Mouse (Mus musculus) forebrain, embryonic 16.5 days (tissue): ENCODE measurements around the gene Guca1b. TPM values are rescaled to one million over a fixed set of nuclear protein-coding genes. Genes with fewer than 3 reads are reported as not detected.

Source experiments
- ATAC-seq: fragments of 200-750 bp; cut with Nextera tagmentation; 2 replicates; pipeline ENCODE4 v1.8.0; 2017; ENCODE audit warnings: mild to moderate bottlenecking, moderate library complexity
- H3K27ac ChIP-seq: fragments of 300-500 bp; sonication (generic); 2 replicates; pipeline ENCODE4 v1.5.1; 2014; ENCODE audit warnings: low read length, control low read depth
- H3K27me3 ChIP-seq: fragments of 300-500 bp; sonication (generic); replicated peaks from 2 replicates; pipeline ENCODE4 v1.6.1; 2014; ENCODE audit warnings: low read length; ENCODE audit not compliant: control insufficient read depth, insufficient read depth
- H3K36me3 ChIP-seq: fragments of 300-500 bp; sonication (generic); 2 replicates; pipeline ENCODE4 v1.6.1; 2014; ENCODE audit not compliant: control insufficient read depth, insufficient read depth
- H3K4me1 ChIP-seq: fragments of 300-500 bp; sonication (generic); replicated peaks from 2 replicates; pipeline ENCODE4 v1.6.1; 2014; ENCODE audit warnings: low read length; ENCODE audit not compliant: control insufficient read depth, insufficient read depth
- H3K4me2 ChIP-seq: fragments of 300-500 bp; sonication (generic); 2 replicates; pipeline ENCODE4 v1.6.1; 2014; ENCODE audit warnings: mild to moderate bottlenecking, low read length, control low read depth
- H3K4me3 ChIP-seq: fragments of 300-500 bp; sonication (generic); replicated peaks from 2 replicates; pipeline ENCODE4 v1.5.1; 2014; ENCODE audit warnings: mild to moderate bottlenecking, low read length, control low read depth
- H3K9ac ChIP-seq: fragments of 300-500 bp; sonication (generic); replicated peaks from 2 replicates; pipeline ENCODE4 v1.6.1; 2014; ENCODE audit warnings: low read depth, low read length, control low read depth
- H3K9me3 ChIP-seq: fragments of 300-500 bp; sonication (generic); 2 replicates; pipeline ENCODE4 v1.6.1; 2016; ENCODE audit warnings: low read length; ENCODE audit not compliant: control insufficient read depth
- WGBS: fragments of 180-500 bp; shearing (Covaris S2); extraction: QIAGEN DNeasy Blood & Tissue Kit; methylation state at CpG from one replicate; pipeline ENCODE4 v1.1.7; 2014; 5-methylcytosine and 5-hydroxymethylcytosine counted together
- polyA plus RNA-seq: library from polyadenylated mRNA; unstranded; fragments of >200 nt; fragmentation: Nextera tagmentation; extraction: Ambion mirVana; gene quantifications from 2 replicates; pipeline ENCODE4 v1.2.1, GENCODE M21; 2015

The Guca1b gene
- 0.29 and 0.37 TPM in 2 replicates for polyA plus RNA-seq

- no peak within 1 kb of the TSS for H3K4me2 ChIP-seq
- no peak within 1 kb of the TSS for H3K27ac ChIP-seq
- H3K27me3 ChIP-seq, result no peaks in the 10 kb centered on the region
- H3K4me1 ChIP-seq, result no peaks in the 10 kb centered on the region
- peaks cover 4% of the 10 kb centered on the region for H3K36me3 ChIP-seq
- no peaks in the 10 kb centered on the region for H3K9me3 ChIP-seq
- 25% methylated on average over 10 of the region's 10 CpGs for WGBS
- ATAC-seq, result no peak
- H3K9ac ChIP-seq, result no peak within 1 kb of the TSS
- no peak within 1 kb of the TSS for H3K4me3 ChIP-seq
Measured at GRCm38 (mm10) chr17:47385145-47385544, at the start of gene Guca1b. Guca1b (plus strand) TSS chr17:47385393.

GRCm38 (mm10) chr17:47343121-47343520, 42.1 kb upstream of the Guca1b start:
- Histone ChIP-seq H3K4me2 (no peak overlapping the region), H3K4me3 (no peak overlapping the region), H3K36me3 (peaks cover 49% of the 10 kb centered on the region), H3K9me3 (peaks cover 5% of the 10 kb centered on the region), H3K4me1 (no peaks in the 10 kb centered on the region), H3K27me3 (no peaks in the 10 kb centered on the region), H3K27ac (no peak overlapping the region), H3K9ac (no peak overlapping the region)
- 90% methylated on average over 2 of the region's 2 CpGs for WGBS
- ATAC-seq, result no peak

DNA sequence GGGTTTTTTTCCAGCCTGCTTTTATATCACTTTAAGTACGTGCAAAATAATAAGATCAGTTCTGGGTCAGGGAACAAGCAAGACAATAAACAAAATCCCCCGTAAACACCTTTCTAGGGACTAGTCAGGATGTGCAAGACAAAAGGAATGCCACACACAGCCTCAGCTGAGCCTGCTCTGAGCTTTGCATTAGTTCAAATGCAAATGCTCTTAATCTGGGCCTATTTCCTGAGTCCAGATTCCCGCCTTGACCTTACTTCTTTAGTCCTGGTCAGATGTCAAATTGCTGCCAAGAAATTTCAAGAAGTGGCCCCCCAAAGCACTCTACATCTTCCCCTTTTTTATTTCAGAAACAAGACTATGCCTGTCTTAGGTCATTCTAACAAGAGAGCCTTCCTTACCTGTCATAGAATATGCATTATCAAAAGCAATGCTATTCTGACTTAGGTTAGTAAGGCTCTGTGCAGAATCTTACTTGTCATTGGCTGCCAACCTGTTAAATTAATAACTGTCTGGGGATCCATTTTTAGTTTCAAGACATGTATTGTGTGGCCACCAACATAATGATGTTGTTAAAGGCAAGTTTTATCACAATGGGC, 35.4 kb upstream of the Guca1b start:
- no peak overlapping the region for H3K27ac ChIP-seq
- peaks cover 54% of the 10 kb centered on the region for H3K36me3 ChIP-seq
- no peak overlapping the region for H3K4me3 ChIP-seq
- H3K27me3 ChIP-seq, result no peaks in the 10 kb centered on the region
- no peaks in the 10 kb centered on the region for H3K4me1 ChIP-seq
- no peak for ATAC-seq
- WGBS, result 88% methylated on average over 3 of the region's 3 CpGs
- no peak overlapping the region for H3K9ac ChIP-seq
- peaks cover 20% of the 10 kb centered on the region for H3K9me3 ChIP-seq
- H3K4me2 ChIP-seq, result no peak overlapping the region

GRCm38 (mm10) chr17:47359964-47360363, 25.2 kb upstream of the Guca1b start:
- Histone ChIP-seq H3K4me3 (no peak overlapping the region), H3K9me3 (no peaks in the 10 kb centered on the region), H3K27me3 (peaks cover 3% of the 10 kb centered on the region; the same call in 1 of the 2 replicates), H3K4me2 (no peak overlapping the region), H3K27ac (no peak overlapping the region), H3K4me1 (no peaks in the 10 kb centered on the region), H3K36me3 (peaks cover 13% of the 10 kb centered on the region), H3K9ac (no peak overlapping the region)
- 36% methylated on average over 6 of the region's 6 CpGs for WGBS
- ATAC-seq, result no peak

- no peak for ATAC-seq
- H3K27ac ChIP-seq, result no peak overlapping the region
- H3K4me3 ChIP-seq, result no peak overlapping the region
- H3K9ac ChIP-seq, result no peak overlapping the region
- no peaks in the 10 kb centered on the region for H3K4me1 ChIP-seq
- H3K9me3 ChIP-seq, result no peaks in the 10 kb centered on the region
- no peak overlapping the region for H3K4me2 ChIP-seq
- WGBS, result 84% methylated on average over 11 of the region's 11 CpGs
- H3K27me3 ChIP-seq, result peaks cover 13% of the 10 kb centered on the region
- peaks cover 8% of the 10 kb centered on the region for H3K36me3 ChIP-seq
Measured at GRCm38 (mm10) chr17:47361343-47361742, 23.9 kb upstream of the Guca1b start.

DNA sequence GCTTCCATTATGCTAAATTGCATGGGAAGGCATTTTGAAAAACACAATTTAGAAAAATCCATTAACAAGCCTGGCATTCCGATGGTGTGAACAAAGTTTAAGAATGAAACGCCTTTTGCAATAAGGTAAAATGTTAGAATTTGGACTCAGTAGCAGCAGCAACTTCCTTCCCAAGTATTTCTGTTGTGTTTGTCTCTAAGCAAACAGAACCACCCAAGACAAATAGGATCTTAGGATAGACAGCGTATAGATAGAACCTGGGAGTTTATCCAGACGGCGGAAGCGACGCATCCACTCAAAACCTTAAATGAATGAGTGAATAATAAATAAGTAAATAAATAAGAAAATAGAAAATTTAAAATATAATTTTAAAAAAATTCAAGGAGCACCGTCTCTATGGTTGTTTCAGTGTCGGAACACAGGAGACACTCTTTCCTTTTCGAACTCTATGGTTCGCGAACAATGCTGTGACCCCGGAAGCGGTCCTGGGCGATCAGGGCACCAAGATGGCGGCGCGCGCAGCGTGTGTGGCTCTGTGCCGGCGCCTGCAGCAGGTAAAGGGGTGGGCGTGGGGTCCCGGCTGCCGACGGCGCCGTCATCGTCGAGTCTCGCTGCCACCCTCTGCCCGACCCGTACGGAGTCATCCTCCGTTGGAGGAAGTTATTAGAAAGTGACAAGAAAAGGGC, 16.6 kb upstream of the Guca1b start, which contains the start of gene Mrps10:
TSS of gene Mrps10 (plus strand) at position 487 of the 686 bp plus-strand sequence.
- H3K9ac ChIP-seq, result peak within 1 kb of the TSS; percentile 70
- peak; percentile 96 for ATAC-seq
- peak within 1 kb of the TSS; percentile 76 for H3K27ac ChIP-seq
- H3K4me2 ChIP-seq, result peak within 1 kb of the TSS; percentile 91
- H3K27me3 ChIP-seq, result peaks cover 20% of the 10 kb centered on the region
- peak within 1 kb of the TSS; percentile 84 for H3K4me3 ChIP-seq
- H3K36me3 ChIP-seq, result peaks cover 10% of the 10 kb centered on the region; the same call in 1 of the 2 replicates
- H3K9me3 ChIP-seq, result no peaks in the 10 kb centered on the region
- 4% methylated on average over 35 of the region's 35 CpGs for WGBS
- H3K4me1 ChIP-seq, result peaks cover 10% of the 10 kb centered on the region

DNA sequence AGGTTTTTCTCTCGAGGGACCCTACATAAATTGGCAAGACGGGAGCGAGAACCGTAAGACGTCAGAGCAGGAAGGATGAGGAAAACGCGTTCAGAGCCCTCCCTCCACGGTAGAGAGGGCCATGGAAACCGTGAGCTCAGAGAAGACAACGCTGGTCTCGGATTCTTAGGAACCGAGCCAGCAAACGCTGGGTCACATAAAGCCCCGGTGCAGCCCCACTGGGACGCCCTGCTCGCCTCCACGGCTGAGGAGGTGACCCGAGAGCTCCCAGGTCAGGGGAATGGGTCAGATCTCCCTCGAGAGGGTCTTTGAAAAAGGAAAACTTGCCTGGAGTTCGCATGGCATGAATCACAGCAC, 16.1 kb upstream of the Guca1b start:
- WGBS, result 1% methylated on average over 20 of the region's 20 CpGs
- peak overlapping the region; percentile 76 for H3K27ac ChIP-seq
- H3K4me3 ChIP-seq, result peak overlapping the region; percentile 84
- H3K4me2 ChIP-seq, result peak overlapping the region; percentile 91
- H3K27me3 ChIP-seq, result peaks cover 20% of the 10 kb centered on the region
- H3K9ac ChIP-seq, result peak overlapping the region; percentile 70
- peaks cover 10% of the 10 kb centered on the region for H3K4me1 ChIP-seq
- peak; percentile 79 for ATAC-seq
- H3K9me3 ChIP-seq, result no peaks in the 10 kb centered on the region
- H3K36me3 ChIP-seq, result peaks cover 10% of the 10 kb centered on the region; the same call in 1 of the 2 replicates

GRCm38 (mm10) chr17:47371451-47371850, 13.7 kb upstream of the Guca1b start:
- Histone ChIP-seq H3K4me3 (no peak overlapping the region), H3K36me3 (peaks cover 13% of the 10 kb centered on the region)
- WGBS, result 9% methylated on average over 4 of the region's 4 CpGs

GRCm38 (mm10) chr17:47373991-47374390, 11.2 kb upstream of the Guca1b start:
- Histone ChIP-seq H3K36me3 (peaks cover 17% of the 10 kb centered on the region), H3K27me3 (no peaks in the 10 kb centered on the region), H3K9ac (no peak overlapping the region), H3K4me1 (peaks cover 10% of the 10 kb centered on the region), H3K9me3 (no peaks in the 10 kb centered on the region), H3K4me2 (no peak overlapping the region), H3K27ac (no peak overlapping the region), H3K4me3 (no peak overlapping the region)
- ATAC-seq, result no peak
- 89% methylated on average over 6 of the region's 6 CpGs for WGBS

More at GRCm38 (mm10) chr17:47371451-47371850, 13.7 kb upstream of the Guca1b start:
- Histone ChIP-seq H3K4me1 (peaks cover 10% of the 10 kb centered on the region), H3K27ac (no peak overlapping the region), H3K9me3 (no peaks in the 10 kb centered on the region), H3K27me3 (peaks cover 6% of the 10 kb centered on the region), H3K9ac (no peak overlapping the region), H3K4me2 (no peak overlapping the region)
- ATAC-seq, result peak; percentile 49; the same call in 1 of the 2 replicates
